Mouse (Mus musculus): ENCODE data around the gene Hcn1.

DNA sequence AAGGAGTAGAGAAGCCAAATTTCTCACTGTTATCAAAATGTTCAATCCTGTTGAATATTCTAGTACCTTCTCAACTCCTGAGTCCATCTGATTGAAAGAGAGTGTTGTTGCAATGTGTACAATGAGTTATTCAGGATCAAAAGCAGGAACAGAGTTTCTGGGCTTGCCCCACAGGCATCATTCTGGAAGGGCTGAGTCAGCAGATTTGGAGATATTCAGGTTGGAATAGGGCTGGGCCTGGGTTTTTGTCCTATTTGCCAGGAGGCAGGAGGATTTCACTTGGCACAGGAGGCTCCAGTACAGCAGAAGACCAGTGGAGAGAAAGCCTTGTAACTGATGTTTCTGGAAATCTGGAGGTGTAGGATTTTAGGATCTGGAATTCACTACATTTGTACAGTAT lies 130.6 kb downstream of the Hcn1 start:
- no peak for TF ChIP-seq CTCF (IDR thresholded peaks at IDR 0.05; ENCODE audit: insufficient read depth, low read depth, low read length)
- TF ChIP-seq POLR2A (IDR thresholded peaks at IDR 0.05; ENCODE audit: insufficient read depth, low read depth, low read length) = no peak
